Mouse (Mus musculus) gastrocnemius, adult 18-20 months (tissue): ENCODE results near the gene Rgs10. TPM values are rescaled to one million over a fixed set of nuclear protein-coding genes. Genes with fewer than 3 reads are reported as not detected.

ENCODE experiments used
- DNase-seq: peaks from one replicate; pipeline ENCODE4 v3.0.0; 2021; ENCODE audit warnings: low spot score
- total RNA-seq, 2 experiments: library from RNA; stranded (reverse); gene quantifications; 2 replicates each; pipeline ENCODE4 v1.2.3; 2021

Gene Rgs10
- total RNA-seq, 2 experiments from 2014 or later, result 2.0 to 3.4 TPM

DNA sequence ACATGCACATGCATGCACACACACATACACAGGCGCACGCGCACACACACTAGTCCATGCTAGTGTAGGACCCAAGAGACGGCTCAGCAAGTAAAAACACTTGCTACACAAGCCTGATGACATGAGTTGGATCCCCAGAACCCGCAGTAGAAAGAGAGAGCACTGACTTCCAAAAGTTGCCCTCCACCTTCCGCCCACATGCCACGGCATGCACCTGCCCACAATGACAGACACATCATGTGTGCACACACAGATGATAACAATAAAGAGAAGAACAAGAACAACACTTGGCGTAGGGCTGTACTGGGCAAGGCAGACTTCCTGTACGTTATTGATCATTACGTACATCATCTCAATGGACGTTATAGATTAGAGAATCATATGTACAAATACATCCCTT lies 44.4 kb downstream of the Rgs10 start:
- no peak for DNase-seq

GRCm38 (mm10) chr7:128373751-128374150 lies 44.8 kb downstream of the Rgs10 start:
- no peak for DNase-seq

DNA sequence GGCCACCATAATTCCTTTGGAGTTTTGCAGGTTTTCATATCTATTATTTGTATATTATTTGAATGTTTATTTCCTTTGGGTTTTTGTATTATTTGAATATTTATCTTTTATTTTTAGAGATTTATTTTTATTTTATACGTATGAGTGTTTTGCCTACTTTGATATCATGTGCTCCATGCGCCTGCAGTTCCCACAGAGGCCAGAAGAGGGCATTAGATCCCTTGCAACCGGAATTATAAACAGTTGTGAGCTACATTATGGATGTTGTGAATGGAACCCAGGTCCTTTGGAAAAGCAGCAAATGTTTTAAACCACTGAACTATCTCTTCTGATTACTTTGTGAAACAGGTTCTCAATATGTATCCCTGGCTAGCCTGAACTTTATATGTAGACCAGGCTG lies 46.2 kb downstream of the Rgs10 start:
- no peak for DNase-seq

- no peak for DNase-seq
These were observed 49.2 kb downstream of the Rgs10 start for GRCm38 (mm10) chr7:128369366-128369765.

DNA sequence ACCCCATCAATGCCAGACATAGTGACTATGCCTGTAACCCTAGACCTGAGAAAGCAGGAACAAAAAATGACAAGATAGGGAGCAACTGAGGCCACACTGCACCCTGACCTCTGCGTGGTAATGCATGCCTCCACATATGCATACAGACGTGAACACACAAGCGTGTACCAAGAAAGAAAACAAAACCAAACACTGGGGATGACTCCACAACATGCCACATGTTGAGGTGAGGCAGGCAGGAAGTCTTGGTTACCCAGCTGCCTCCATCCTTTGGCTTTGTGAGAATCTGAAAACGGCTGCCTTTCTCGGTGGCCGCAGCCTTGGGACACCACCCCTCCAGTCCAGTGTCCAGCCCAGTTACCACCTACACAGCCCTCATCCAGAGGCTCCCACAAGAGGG lies 49.7 kb downstream of the Rgs10 start:
- DNase-seq, result no peak

- no peak for DNase-seq
These were observed 51.9 kb downstream of the Rgs10 start for GRCm38 (mm10) chr7:128366654-128367053.

GRCm38 (mm10) chr7:128365096-128365715 lies 53.4 kb downstream of the Rgs10 start:
- DNase-seq, result no peak

DNA sequence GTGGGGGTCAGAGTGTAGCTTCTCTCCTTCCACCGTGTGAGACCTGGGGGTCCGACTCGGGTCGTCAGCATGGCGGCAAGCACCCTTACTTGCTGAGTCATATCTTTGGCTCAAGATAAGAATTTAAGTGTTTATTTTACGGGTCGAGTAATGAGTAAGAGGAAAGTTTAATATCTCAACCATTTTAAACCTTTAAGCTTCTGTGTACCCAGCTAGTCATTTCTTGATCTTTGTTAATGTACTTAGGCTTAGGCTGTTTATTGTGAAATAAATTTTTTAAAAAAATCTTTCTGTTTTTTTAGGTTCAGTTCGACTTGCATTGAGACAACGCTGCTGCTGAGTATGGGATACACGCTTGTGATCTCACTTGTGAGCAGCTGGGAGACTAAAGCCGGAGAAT lies 54.0 kb downstream of the Rgs10 start:
- DNase-seq, result no peak

GRCm38 (mm10) chr7:128363806-128364205 lies 54.8 kb downstream of the Rgs10 start:
- DNase-seq, result no peak

DNA sequence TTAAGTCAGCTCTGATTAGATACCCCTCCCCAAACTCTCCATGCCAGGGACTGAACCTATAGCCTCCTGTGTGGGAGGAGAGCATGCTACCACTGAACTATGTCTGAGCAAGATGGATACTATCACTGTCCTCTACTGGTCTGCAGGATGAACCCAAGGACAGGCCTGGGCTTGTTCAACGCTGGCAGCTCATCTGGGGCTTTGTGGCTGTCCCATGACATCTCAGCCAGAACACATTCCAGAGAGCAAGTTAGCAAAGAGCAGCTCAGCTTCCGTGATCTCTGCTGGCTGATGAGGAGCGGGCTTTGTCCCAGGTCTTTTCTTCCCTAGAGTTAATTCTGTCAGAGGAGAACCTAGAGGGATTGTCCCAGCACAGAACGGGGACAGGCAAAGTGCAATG lies 55.6 kb downstream of the Rgs10 start:
- no peak for DNase-seq

- DNase-seq, result no peak
These were observed 58.8 kb downstream of the Rgs10 start for GRCm38 (mm10) chr7:128359741-128360140.

DNA sequence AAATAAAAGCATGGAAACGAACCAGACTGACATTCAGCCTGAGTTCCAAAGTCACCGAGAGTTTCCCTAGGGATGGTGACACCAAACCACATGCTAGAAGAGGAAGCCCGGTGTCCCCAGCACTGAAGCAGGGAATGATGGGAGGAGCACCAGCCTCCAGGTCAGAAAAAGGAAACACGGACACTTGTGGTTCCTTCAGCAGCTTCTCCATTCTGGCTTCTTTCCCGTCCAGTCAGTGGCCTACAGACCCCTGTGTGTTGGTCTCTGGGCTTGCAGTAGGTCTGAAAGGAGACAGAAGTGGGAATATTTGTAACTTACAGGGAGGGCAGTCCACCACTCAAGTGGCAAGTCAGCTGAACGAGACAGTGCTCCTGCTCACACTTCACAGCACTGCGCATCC lies 59.4 kb downstream of the Rgs10 start:
- no peak for DNase-seq

DNA sequence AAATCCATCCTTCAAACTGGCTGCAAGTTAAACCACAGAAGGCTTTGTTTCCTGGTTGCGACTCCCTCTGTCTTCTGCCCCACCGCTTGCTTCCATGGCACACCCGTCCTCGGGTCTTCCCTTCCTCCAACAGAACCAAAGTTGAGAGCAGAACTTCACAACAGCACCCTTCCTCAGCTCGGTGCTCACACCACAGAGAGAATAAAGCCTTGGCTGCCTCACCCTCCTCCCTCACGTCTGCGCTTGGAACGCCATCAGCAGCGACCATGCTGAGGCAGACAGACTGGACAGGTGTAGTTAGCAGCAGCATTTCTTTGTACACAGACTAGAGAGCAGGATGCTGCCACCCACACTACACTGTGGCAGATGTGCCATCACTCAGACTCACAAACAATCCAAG lies 59.8 kb downstream of the Rgs10 start:
- DNase-seq, result no peak

GRCm38 (mm10) chr7:128356868-128357755 lies 61.4 kb downstream of the Rgs10 start:
- DNase-seq, result no peak

DNA sequence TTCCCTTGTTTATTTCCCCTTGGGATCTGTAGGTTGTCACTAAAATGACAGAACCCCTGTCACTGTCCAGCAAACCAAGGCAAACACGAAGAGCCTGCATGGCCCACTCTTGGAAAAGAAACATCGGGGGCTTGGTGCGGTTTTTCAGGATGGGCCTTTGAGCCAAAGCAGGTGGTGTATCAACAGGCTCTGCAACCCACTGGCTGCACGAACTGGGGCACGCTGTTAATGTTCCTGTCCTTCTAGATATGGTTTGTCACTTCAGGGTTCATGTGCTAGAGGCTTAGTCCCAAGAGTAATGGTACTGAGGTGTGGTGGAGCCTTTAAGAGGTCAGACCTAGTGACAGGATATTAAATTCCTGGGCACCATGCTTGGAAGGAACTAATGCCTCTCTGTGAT lies 63.1 kb downstream of the Rgs10 start:
- DNase-seq, result no peak

GRCm38 (mm10) chr7:128352721-128353120 lies 65.8 kb downstream of the Rgs10 start:
- DNase-seq, result no peak

DNA sequence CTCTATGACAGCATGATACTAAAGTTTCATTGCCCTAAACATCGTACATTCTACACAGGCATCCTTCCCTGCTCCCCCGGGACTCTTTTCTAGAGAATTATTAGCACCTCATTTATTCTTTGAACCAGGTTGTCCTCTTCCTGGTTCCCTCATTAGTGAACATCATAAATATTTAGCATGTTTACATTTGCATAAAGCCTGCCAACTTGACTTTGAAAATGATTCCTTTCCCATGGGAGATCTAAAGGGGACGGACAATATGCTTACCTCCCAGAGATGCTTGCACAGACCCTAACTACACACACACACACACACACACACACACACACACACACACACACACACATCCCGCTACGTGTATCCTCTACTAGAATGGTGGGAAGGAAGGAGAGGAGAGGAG lies 67.4 kb downstream of the Rgs10 start:
- DNase-seq, result no peak

- no peak for DNase-seq
These were observed 68.2 kb downstream of the Rgs10 start for GRCm38 (mm10) chr7:128350316-128350715.

- no peak for DNase-seq
These were observed 68.8 kb downstream of the Rgs10 start for GRCm38 (mm10) chr7:128349751-128350150.

DNA sequence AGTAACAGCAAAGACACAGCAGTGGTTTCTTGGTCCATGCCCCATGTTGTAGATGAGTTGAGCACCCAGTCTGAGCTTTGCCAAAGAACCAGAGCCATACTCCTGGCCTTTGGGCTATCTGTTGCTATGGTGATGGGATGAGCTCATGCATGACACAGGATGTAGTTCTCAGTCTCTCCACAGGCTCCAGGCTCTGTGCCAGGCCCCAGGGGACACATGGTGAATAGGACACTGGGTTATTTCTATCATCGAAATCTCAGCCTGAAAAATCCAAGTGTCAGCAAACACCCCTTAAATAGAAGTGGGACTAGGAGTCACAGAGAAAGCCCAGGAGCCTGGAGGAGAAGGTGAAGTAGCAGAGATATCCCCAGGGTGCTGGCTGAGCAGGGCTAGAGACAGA lies 70.0 kb downstream of the Rgs10 start:
- DNase-seq, result peak; percentile 75

DNA sequence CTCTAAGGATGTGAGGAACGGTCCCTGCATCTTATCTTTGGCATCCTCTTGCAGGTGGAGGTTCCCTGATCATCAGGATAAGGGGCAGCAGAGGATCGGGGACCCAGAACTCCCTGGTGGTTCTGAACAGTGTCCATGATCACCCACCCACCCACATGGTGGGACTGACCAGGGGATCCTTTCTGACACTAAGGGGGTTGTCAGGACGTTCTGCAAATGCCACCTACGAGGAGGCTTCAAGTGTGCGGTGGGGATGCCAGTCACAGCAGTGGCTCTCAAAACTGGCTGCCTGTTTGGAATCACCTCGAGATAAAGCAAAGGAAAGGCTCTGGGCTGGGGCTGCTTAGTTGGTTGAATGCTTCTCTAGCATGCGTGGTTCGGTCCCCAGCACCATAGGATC lies 71.6 kb downstream of the Rgs10 start:
- DNase-seq, result no peak

- no peak for DNase-seq
These were observed 72.0 kb downstream of the Rgs10 start for GRCm38 (mm10) chr7:128346522-128346921.

DNA sequence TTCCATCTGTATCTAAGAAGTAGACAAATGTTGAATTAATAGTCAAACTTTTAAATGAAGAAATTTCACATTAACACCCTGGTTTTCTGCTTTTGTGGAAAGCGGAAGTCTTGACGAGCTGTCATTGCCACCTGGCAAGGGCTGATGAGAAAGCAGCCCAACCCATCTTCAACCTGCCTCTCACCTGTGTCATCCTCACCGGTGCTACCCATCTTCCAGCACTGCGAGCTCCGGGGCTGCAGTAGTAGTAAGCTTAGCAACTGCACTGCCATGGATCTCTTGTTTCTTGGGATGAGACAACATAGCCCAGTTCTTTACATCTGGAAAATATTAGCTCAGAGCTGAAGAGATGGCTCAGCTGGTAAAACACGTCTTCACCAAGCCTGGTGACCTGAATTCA lies 72.9 kb downstream of the Rgs10 start:
- no peak for DNase-seq
